Mouse (Mus musculus): ENCODE measurements around the gene Plk5. TPM values are rescaled to one million over a fixed set of nuclear protein-coding genes. Genes with fewer than 3 reads are reported as not detected.
A peak's percentile ranks its signal among the peaks of the same experiment; 100 is the strongest.

The Plk5 gene
- polyA plus RNA-seq, 1 experiment from 2014 or later = not detected

GRCm38 (mm10) chr10:80385310-80385709, 29.1 kb downstream of the Plk5 start:
- H3K27me3 ChIP-seq (ENCODE audit: control insufficient read depth, insufficient read depth, low read length) = no peaks in the 10 kb centered on the region
- H3K36me3 ChIP-seq (ENCODE audit: control insufficient read depth, insufficient read depth, low read length) = peaks cover 46% of the 10 kb centered on the region

GRCm38 (mm10) chr10:80385811-80386734, 29.8 kb downstream of the Plk5 start:
- peak overlapping the region; percentile 96 for H3K9ac ChIP-seq (ENCODE audit: low read length)
- whole genome bisulfite sequencing = 2% methylated on average over 34 of the region's 34 CpGs
- H3K27me3 ChIP-seq (ENCODE audit: control insufficient read depth, insufficient read depth, low read length) = no peaks in the 10 kb centered on the region
- H3K36me3 ChIP-seq (ENCODE audit: control insufficient read depth, insufficient read depth, low read length) = peaks cover 47% of the 10 kb centered on the region
- ATAC-seq (ENCODE audit: insufficient number of reproducible peaks, insufficient read depth, low FRiP score, low read depth) = peak; percentile 49
- peak overlapping the region; percentile 85 to 89 for H3K27ac ChIP-seq (replicated peaks in 1 of 2; ENCODE audit: control insufficient read depth in 1 of 2, insufficient read depth in 1 of 2, low read depth in 2 of 2, low read length in 2 of 2)
- H3K4me1 ChIP-seq (ENCODE audit: control insufficient read depth in 2 of 2, insufficient read depth in 2 of 2, low read length in 2 of 2) = peaks cover 23 to 30% of the 10 kb centered on the region in 2 experiments
- H3K4me2 ChIP-seq (ENCODE audit: low read length) = peak overlapping the region; percentile 96
- H3K9me3 ChIP-seq (ENCODE audit: control insufficient read depth, low read length) = no peaks in the 10 kb centered on the region
- H3K4me3 ChIP-seq (ENCODE audit: control insufficient read depth in 1 of 2, insufficient read depth in 1 of 2, low read depth in 1 of 2, low read length in 2 of 2) = peak overlapping the region; percentile 63 to 86

More at GRCm38 (mm10) chr10:80385310-80385709, 29.1 kb downstream of the Plk5 start:
- Histone ChIP-seq H3K9me3 (ENCODE audit: control insufficient read depth, low read length) (no peaks in the 10 kb centered on the region), H3K9ac (ENCODE audit: low read length) (peak overlapping the region; percentile 96), H3K4me2 (ENCODE audit: low read length) (peak overlapping the region; percentile 96), H3K4me1 (ENCODE audit: control insufficient read depth in 2 of 2, insufficient read depth in 2 of 2, low read length in 2 of 2) (peaks cover 23 to 30% of the 10 kb centered on the region in 2 experiments), H3K27ac (replicated peaks in 1 of 2; ENCODE audit: control insufficient read depth in 1 of 2, insufficient read depth in 1 of 2, low read depth in 2 of 2, low read length in 2 of 2) (peak overlapping the region in 1 of 2 experiments; percentile 85; a peak in 2 of 4 replicates), H3K4me3 (ENCODE audit: control insufficient read depth in 1 of 2, insufficient read depth in 1 of 2, low read depth in 1 of 2, low read length in 2 of 2) (peak overlapping the region; percentile 63 to 86)
- no peak for ATAC-seq (ENCODE audit: insufficient number of reproducible peaks, insufficient read depth, low FRiP score, low read depth)
- 26% methylated on average over 7 of the region's 7 CpGs for WGBS

DNA sequence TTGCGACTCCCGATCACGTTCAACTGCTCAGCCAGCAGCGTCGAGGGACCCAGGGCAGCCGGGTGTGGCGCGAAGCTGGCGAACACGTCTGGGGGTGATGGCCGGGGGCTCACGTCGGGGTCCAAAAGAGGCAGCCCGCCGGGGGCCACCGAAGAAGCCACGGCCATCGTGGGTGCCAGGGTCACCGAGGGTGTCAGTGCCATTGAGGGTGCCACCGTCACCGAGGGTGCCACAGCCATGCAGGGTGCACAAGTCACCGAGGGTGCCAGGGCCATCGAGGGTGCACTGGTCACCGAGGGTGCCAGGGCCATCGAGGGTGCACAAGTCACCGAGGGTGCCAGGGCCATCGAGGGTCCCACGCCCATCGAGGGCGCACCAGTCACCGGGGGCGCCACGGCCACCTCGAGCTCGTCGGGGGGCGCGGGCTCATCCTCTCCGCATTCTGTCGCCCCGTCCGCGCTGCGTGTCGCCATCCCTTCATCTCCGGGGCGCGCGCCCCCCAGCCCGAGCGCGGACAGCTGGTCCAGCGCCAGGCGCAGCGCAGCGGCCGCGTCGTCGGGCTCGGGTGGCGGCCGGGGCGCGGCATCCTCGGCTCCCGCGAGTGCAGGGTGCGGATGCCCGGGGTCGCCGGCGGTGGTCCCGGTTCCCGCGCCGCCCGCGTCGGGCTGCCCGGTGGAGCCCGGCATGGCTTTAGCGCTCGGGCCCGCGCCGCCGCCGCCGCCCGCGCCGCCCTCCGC, 30.6 kb downstream of the Plk5 start:
- Histone ChIP-seq H3K4me1 (ENCODE audit: control insufficient read depth in 2 of 2, insufficient read depth in 2 of 2, low read length in 2 of 2) (peaks cover 23 to 30% of the 10 kb centered on the region in 2 experiments), H3K9ac (ENCODE audit: low read length) (peak overlapping the region; percentile 96), H3K4me3 (ENCODE audit: control insufficient read depth in 1 of 2, insufficient read depth in 1 of 2, low read depth in 1 of 2, low read length in 2 of 2) (peak overlapping the region; percentile 63 to 86), H3K4me2 (ENCODE audit: low read length) (peak overlapping the region; percentile 96), H3K27ac (replicated peaks in 1 of 2; ENCODE audit: control insufficient read depth in 1 of 2, insufficient read depth in 1 of 2, low read depth in 2 of 2, low read length in 2 of 2) (peak overlapping the region; percentile 85 to 89), H3K9me3 (ENCODE audit: control insufficient read depth, low read length) (no peaks in the 10 kb centered on the region), H3K27me3 (ENCODE audit: control insufficient read depth, insufficient read depth, low read length) (no peaks in the 10 kb centered on the region), H3K36me3 (ENCODE audit: control insufficient read depth, insufficient read depth, low read length) (peaks cover 47% of the 10 kb centered on the region)
- peak; percentile 0; the same call in 1 of the 2 replicates for ATAC-seq (ENCODE audit: insufficient number of reproducible peaks, insufficient read depth, low FRiP score, low read depth)
- WGBS = under 1% methylated on average over 89 of the region's 94 CpGs

- ATAC-seq (ENCODE audit: insufficient number of reproducible peaks, insufficient read depth, low FRiP score, low read depth) = peak; percentile 72
- Histone ChIP-seq H3K4me3 (ENCODE audit: control insufficient read depth in 1 of 2, insufficient read depth in 1 of 2, low read depth in 1 of 2, low read length in 2 of 2) (peak within 1 kb of the TSS; percentile 70 to 86), H3K9ac (ENCODE audit: low read length) (peak within 1 kb of the TSS; percentile 96), H3K4me2 (ENCODE audit: low read length) (peak within 1 kb of the TSS; percentile 96), H3K27ac (replicated peaks in 1 of 2; ENCODE audit: control insufficient read depth in 1 of 2, insufficient read depth in 1 of 2, low read depth in 2 of 2, low read length in 2 of 2) (peak within 1 kb of the TSS; percentile 85 to 89), H3K36me3 (ENCODE audit: control insufficient read depth, insufficient read depth, low read length) (peaks cover 47% of the 10 kb centered on the region), H3K27me3 (ENCODE audit: control insufficient read depth, insufficient read depth, low read length) (no peaks in the 10 kb centered on the region), H3K4me1 (ENCODE audit: control insufficient read depth in 2 of 2, insufficient read depth in 2 of 2, low read length in 2 of 2) (peaks cover 23 to 30% of the 10 kb centered on the region in 2 experiments), H3K9me3 (ENCODE audit: control insufficient read depth, low read length) (no peaks in the 10 kb centered on the region)
- 1% methylated on average over 14 of the region's 61 CpGs for WGBS
Observed at GRCm38 (mm10) chr10:80387522-80387959, 31.3 kb downstream of the Plk5 start, which contains the start of gene Mex3d. Mex3d (minus strand) TSS chr10:80387659.

GRCm38 (mm10) chr10:80388731-80389130, 32.5 kb downstream of the Plk5 start:
- Histone ChIP-seq H3K4me3 (ENCODE audit: control insufficient read depth in 1 of 2, insufficient read depth in 1 of 2, low read depth in 1 of 2, low read length in 2 of 2) (no peak overlapping the region), H3K27me3 (ENCODE audit: control insufficient read depth, insufficient read depth, low read length) (no peaks in the 10 kb centered on the region), H3K4me2 (ENCODE audit: low read length) (peak overlapping the region; percentile 96; the same call in 1 of the 2 replicates), H3K9me3 (ENCODE audit: control insufficient read depth, low read length) (no peaks in the 10 kb centered on the region), H3K4me1 (ENCODE audit: control insufficient read depth in 2 of 2, insufficient read depth in 2 of 2, low read length in 2 of 2) (peaks cover 23 to 26% of the 10 kb centered on the region in 2 experiments), H3K36me3 (ENCODE audit: control insufficient read depth, insufficient read depth, low read length) (peaks cover 47% of the 10 kb centered on the region), H3K9ac (ENCODE audit: low read length) (no peak overlapping the region; the same call in 1 of the 2 replicates), H3K27ac (replicated peaks in 1 of 2; ENCODE audit: control insufficient read depth in 1 of 2, insufficient read depth in 1 of 2, low read depth in 2 of 2, low read length in 2 of 2) (no peak overlapping the region)
- WGBS = 46% methylated on average over 2 of the region's 2 CpGs
- ATAC-seq (ENCODE audit: insufficient number of reproducible peaks, insufficient read depth, low FRiP score, low read depth) = no peak

DNA sequence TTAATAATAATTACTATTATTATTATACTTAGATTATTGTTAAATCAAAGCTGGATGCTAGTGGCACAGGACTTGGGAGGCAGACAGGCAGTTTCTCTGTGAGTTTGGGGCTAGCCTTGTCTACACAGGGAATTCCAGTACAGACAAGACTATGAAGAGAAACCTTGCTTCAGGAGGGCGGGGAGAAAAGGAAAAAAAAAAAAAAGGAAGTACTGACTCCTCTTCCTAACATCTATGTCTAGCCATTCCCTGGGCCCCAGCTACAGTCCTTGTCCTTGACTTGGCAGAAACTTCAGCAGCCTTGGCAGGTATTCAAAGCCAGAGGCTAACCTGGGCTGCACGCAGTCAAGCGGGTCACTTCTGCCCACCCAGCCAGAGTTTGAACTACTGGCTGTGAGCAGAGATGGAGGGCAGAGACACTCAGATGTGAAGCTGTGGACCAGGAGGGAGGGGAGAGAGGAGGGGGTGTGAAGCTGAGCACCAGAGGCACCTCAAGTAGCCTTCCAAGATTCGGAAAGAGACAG, 33.0 kb downstream of the Plk5 start:
- Histone ChIP-seq H3K36me3 (ENCODE audit: control insufficient read depth, insufficient read depth, low read length) (peaks cover 47% of the 10 kb centered on the region), H3K4me1 (ENCODE audit: control insufficient read depth in 2 of 2, insufficient read depth in 2 of 2, low read length in 2 of 2) (peaks cover 20 to 21% of the 10 kb centered on the region in 2 experiments), H3K27me3 (ENCODE audit: control insufficient read depth, insufficient read depth, low read length) (no peaks in the 10 kb centered on the region), H3K4me3 (ENCODE audit: control insufficient read depth in 1 of 2, insufficient read depth in 1 of 2, low read depth in 1 of 2, low read length in 2 of 2) (no peak overlapping the region), H3K9me3 (ENCODE audit: control insufficient read depth, low read length) (no peaks in the 10 kb centered on the region), H3K27ac (replicated peaks in 1 of 2; ENCODE audit: control insufficient read depth in 1 of 2, insufficient read depth in 1 of 2, low read depth in 2 of 2, low read length in 2 of 2) (no peak overlapping the region), H3K9ac (ENCODE audit: low read length) (no peak overlapping the region), H3K4me2 (ENCODE audit: low read length) (no peak overlapping the region)
- 73% methylated on average over 4 of the region's 4 CpGs for WGBS
- ATAC-seq (ENCODE audit: insufficient number of reproducible peaks, insufficient read depth, low FRiP score, low read depth) = no peak

- Histone ChIP-seq H3K36me3 (ENCODE audit: control insufficient read depth, insufficient read depth, low read length) (peaks cover 54% of the 10 kb centered on the region), H3K4me1 (ENCODE audit: control insufficient read depth in 2 of 2, insufficient read depth in 2 of 2, low read length in 2 of 2) (peaks cover 7 to 8% of the 10 kb centered on the region in 2 experiments), H3K27ac (replicated peaks in 1 of 2; ENCODE audit: control insufficient read depth in 1 of 2, insufficient read depth in 1 of 2, low read depth in 2 of 2, low read length in 2 of 2) (no peak overlapping the region), H3K4me3 (ENCODE audit: control insufficient read depth in 1 of 2, insufficient read depth in 1 of 2, low read depth in 1 of 2, low read length in 2 of 2) (no peak overlapping the region), H3K9ac (ENCODE audit: low read length) (no peak overlapping the region), H3K4me2 (ENCODE audit: low read length) (no peak overlapping the region), H3K9me3 (ENCODE audit: control insufficient read depth, low read length) (no peaks in the 10 kb centered on the region), H3K27me3 (ENCODE audit: control insufficient read depth, insufficient read depth, low read length) (no peaks in the 10 kb centered on the region)
- 82% methylated on average over 9 of the region's 9 CpGs for WGBS
- ATAC-seq (ENCODE audit: insufficient number of reproducible peaks, insufficient read depth, low FRiP score, low read depth) = no peak
Observed at GRCm38 (mm10) chr10:80390697-80391096, 34.4 kb downstream of the Plk5 start.
